Mouse (Mus musculus): ENCODE measurements around the gene Atp6v1fnb.

Atp6v1fnb gene

GRCm38 (mm10) chr6:29467583-29468354, 3.5 kb upstream of the Atp6v1fnb start, which contains the start of gene Atp6v1f:
TSS of gene Atp6v1f (plus strand) at chr6:29467718.
- peak; percentile 94 for DNase-seq (ENCODE audit: extremely low spot score, low spot score)

DNA sequence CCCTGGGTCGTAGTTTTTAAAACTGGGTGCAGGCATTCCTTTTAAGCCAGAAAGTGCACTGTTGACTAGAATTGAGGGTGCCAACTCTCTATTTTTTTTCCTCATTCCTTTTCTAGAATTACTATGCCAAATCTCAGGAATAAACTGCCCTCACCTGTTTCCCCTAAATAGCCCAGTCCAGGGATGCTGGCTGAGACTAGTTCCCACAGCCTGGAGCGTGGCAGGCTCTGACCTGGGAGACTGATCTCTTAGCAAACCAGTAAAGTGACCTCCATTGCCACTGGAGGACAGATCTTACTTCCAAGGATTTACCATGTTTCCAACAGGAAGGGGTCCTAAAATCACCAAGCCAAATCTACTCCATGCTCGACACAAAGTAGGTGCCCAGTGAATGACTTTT, 2.4 kb upstream of the Atp6v1fnb start:
- DNase-seq (ENCODE audit: extremely low spot score, low spot score) = no peak

GRCm38 (mm10) chr6:29473941-29474691, 2.9 kb downstream of the Atp6v1fnb start:
- peak; percentile 75 for DNase-seq (ENCODE audit: extremely low spot score, low spot score)

- no peak for DNase-seq (ENCODE audit: extremely low spot score, low spot score)
These were observed 3.5 kb downstream of the Atp6v1fnb start for GRCm38 (mm10) chr6:29474736-29475135.

DNA sequence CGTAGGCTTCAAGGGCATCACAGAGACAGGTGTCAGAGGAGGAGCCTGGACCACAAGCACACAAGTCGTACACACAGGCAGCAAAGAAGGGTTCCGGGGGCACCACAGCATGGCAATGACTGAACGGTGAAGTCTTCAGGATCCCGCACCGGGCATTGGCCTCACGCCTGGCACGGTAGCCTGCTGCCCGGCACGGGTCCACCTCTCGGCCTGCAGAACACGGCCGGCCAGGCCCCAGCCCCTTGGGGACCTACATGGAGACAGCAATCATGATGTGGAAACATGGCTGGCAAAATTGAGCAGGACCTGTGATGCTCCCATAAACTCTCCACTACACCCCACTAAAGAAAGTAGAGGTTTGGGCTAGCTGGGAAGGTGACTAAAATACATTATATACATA, 11.5 kb downstream of the Atp6v1fnb start:
- no peak for DNase-seq (ENCODE audit: extremely low spot score, low spot score)

- peak; percentile 94 for DNase-seq (ENCODE audit: extremely low spot score, low spot score)
These were observed 13.7 kb downstream of the Atp6v1fnb start for GRCm38 (mm10) chr6:29484716-29485559.

- no peak for DNase-seq (ENCODE audit: extremely low spot score, low spot score)
These were observed 14.7 kb downstream of the Atp6v1fnb start for GRCm38 (mm10) chr6:29485951-29486350.

DNA sequence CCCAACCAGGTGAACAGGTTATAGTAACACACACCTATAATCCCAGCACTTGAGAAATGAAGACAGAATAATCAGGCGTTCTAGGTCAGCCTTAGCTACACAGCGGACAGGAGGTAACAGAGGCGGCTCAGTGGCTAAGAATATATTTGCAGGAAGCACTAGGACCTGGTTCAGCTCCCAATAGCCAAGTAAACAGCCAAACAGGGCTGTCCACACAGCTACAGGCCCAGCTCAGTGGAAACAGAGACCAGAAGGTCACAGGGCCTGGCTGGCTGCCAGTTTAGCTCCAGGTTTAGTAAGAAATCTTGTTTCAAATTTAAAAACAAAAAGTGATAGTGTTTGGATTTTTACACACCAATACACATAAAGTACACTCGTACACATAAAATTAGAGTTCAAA, 22.9 kb downstream of the Atp6v1fnb start:
- no peak for DNase-seq (ENCODE audit: extremely low spot score, low spot score)

GRCm38 (mm10) chr6:29496270-29496669, 25.0 kb downstream of the Atp6v1fnb start:
- no peak for DNase-seq (ENCODE audit: extremely low spot score, low spot score)

DNA sequence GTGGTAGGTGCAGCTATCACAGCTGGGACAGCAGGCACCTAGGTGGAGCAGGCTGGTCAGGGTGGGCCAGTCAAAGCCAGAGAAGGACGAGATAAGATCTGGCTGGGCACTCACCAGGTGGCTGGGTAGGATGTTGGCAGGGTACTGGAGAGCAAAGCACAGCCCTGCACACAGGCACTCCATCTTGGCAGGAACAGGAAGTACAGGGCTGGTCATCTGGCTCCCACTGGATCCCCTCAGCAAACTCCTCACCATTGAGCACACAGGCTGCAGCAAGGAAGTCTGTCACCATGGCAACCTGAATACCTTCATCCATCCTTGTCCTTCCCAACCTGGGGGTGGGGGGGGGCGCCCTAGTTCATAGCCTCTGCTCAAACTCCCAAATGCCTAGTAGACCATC, 26.6 kb downstream of the Atp6v1fnb start:
- DNase-seq (ENCODE audit: extremely low spot score, low spot score) = no peak

DNA sequence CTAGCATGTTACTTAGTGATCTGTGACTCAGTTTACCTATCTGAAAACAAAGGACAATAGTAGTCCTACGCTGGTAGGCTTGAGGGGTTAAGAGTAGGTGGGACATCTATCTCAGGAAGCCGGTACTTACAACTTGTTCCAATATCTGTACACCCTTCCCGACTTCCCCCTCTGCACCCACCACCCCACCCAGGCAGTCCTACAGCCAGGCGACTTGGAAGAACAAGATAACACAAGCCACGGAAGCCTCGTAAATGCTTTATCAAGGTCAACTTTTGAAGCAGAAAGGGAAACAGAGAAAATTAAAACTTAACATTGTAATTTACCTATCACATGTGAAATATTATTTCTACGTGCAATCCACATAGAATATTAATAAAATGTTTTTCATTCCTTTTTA, 28.9 kb downstream of the Atp6v1fnb start:
- DNase-seq (ENCODE audit: extremely low spot score, low spot score) = no peak

DNA sequence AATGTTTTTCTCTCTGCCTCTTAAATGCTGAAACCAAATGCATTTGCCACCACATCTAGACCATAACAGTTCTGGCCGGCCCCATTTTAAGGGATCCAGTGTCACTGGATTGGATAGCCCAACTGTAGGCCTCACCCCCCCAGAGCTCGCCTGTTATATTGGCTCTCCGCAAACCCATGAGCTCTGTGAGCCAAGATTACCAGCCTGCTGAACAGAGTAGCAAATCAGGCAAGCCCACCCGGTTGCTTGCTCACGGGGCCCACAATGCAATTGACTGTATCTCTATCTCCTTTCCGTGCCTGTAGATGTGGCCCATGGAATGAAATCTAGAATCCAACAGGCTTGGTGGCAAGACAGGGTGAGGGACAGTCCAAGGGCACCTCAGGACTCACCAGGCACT, 29.6 kb downstream of the Atp6v1fnb start:
- no peak for DNase-seq (ENCODE audit: extremely low spot score, low spot score)

- no peak for DNase-seq (ENCODE audit: extremely low spot score, low spot score)
These were observed 30.4 kb downstream of the Atp6v1fnb start for GRCm38 (mm10) chr6:29501599-29501998.

DNA sequence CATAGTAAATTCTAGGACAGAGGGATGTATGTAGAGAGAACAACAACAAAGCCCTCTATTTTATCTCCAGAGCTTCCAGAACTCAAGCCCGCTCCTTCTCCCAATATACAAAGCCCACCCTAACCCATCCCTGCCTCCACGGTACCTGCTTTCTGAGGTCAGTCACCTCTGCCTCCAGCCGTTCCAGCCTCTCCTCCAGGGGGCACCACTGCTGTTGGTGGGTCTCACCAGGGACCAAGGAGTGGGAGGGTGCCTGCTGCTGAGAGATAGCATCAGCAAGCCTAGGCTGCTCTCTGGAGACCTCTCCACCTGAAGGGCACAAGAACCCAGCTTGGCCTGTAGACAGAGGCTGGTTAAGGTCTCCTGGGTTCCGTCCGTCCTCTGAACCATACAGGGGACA, 34.3 kb downstream of the Atp6v1fnb start:
- DNase-seq (ENCODE audit: extremely low spot score, low spot score) = no peak

GRCm38 (mm10) chr6:29506834-29507233, 35.6 kb downstream of the Atp6v1fnb start:
- DNase-seq (ENCODE audit: extremely low spot score, low spot score) = no peak

DNA sequence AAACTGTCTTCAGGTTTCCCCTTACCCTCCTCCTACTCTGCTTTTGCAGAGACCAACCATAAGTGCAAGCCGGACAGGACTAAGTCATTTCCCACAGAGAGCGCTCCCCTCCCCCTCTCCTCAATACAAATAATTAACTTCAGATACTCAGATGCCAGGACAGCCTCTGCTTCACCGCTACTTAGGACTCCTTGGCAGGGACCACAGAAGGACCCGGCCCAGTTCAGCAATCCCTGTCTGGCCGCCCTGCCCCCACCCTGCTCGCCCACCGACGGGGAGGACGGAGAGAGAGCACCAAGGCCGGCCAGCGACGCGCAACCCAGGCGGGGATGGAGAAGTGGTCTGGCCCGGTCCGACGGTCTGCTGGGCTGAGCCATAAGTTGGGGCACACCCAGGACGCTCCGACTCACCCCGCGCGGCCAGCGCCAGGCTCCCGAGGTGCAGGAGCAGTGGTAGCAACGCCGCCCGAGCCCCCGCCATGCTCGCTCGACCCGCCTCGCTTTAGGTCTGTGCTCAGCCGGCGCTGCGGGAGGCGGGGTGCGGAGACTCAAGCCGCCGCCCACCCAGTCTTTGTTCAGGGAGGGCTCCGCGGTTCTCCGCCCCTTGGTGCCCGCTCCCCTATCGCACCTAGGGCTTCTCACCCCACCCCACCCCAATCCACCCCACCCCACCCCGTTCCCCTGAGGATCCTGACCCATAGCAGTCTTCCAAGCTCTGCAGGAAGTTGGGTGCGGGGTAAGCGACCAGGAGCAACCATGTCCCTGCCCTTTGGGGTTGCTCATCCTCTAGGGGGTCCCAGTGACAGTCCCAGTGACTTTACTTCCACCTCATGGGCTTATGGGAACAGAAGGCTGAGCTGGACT, 36.4 kb downstream of the Atp6v1fnb start, which contains the start of gene Kcp:
TSS of gene Kcp (minus strand) at position 506 of the 863 bp plus-strand sequence.
- peak; percentile 54 for DNase-seq (ENCODE audit: extremely low spot score, low spot score)

DNA sequence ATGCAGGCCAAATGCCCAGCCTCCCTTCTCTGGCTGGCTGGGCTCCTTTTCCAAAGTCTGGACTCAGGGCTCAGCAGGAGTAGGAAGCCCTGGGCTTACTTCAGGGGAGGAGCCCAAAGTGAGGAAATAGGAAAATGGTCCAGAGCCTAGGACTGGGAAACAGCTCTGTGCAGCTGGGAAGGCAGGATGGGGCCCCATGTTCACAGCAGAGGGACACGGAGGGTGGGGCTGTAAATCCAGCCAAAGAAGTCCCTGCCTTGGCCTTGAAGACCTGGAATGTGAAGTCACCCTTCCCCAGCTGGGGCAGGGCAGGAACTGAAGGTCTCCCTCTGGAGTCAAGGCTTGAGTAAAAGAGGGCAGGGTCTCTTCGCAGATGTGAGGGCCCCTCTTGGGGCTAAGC, 37.8 kb downstream of the Atp6v1fnb start:
- no peak for DNase-seq (ENCODE audit: extremely low spot score, low spot score)

- peak; percentile 75 for DNase-seq (ENCODE audit: extremely low spot score, low spot score)
These were observed 42.0 kb downstream of the Atp6v1fnb start for GRCm38 (mm10) chr6:29513284-29513683.

- DNase-seq (ENCODE audit: extremely low spot score, low spot score) = peak; percentile 74
These were observed 45.9 kb downstream of the Atp6v1fnb start for GRCm38 (mm10) chr6:29517139-29517538.

DNA sequence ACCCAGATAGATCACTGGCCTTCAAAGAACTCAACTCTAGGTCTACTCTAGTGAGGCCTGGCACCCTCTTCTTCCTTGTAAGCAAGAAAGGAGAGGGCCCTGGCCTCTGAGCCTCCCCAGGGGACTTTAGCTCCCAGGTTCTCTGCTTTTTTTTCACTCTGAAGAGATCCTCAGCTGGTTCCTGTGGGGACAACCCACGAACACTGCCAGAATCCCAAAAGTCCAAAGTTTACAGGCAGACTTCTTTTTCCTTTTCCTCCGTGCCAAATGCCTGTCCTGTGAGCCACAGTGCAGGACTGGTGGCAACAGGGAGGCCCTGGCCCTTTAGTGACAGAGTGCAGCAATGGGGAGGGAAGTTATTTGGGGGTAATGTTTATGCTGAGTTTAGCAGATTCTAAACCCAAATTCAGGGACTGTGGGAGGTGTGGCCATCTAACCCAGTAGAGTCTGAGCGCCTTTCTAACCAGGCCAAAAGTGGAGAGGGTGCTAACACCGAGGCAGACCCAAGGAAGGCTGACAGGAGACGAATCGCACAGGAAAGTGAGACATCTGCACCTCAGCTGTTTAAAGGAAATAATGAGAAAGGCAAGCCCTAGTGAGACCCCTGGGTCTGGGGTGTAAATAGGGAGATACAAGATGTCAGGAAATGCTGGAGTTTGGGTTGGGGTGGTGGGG, 51.5 kb downstream of the Atp6v1fnb start:
- DNase-seq (ENCODE audit: extremely low spot score, low spot score) = no peak

All from neural tube, embryonic 10.5 days (tissue).